Mouse (Mus musculus): ENCODE measurements around the gene Podn.

Gene Podn

GRCm38 (mm10) chr4:108045136-108046107 is 50.8 kb downstream of the Podn start:
- DNase-seq (ENCODE audit: extremely low spot score) = no peak

- DNase-seq (ENCODE audit: extremely low spot score) = no peak
Measured at GRCm38 (mm10) chr4:108037027-108037426, 59.2 kb downstream of the Podn start.

GRCm38 (mm10) chr4:108033041-108033764 is 63.0 kb downstream of the Podn start:
- DNase-seq (ENCODE audit: extremely low spot score) = no peak

DNA sequence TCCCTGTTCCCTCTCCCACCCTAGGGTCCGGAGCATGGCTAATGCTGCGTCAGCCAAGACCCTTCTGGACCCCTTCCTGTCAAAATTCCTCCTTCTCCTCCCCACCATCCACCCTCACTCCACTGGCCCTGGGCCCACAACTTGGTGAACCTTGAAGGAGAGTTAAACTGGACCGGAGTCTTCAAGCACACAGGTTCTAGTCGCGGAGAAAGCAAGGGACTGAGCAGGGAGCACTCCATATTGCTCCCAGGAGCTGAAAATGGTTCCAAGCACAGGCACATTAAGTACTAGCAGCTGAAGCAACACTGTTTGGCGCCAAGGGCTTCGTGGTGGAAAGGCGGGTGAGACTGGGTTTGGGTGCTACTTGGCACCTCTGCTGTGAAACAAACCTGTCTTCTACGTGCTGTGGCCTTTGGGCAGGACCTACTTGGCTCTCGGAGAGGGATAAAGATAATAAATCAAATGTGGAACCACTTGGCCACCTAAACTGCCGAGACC is 63.8 kb downstream of the Podn start:
- DNase-seq (ENCODE audit: extremely low spot score) = peak; percentile 24

- DNase-seq (ENCODE audit: extremely low spot score) = peak; percentile 31
Measured at GRCm38 (mm10) chr4:108031502-108032351, 64.5 kb downstream of the Podn start.

- DNase-seq (ENCODE audit: extremely low spot score) = peak; percentile 19
Measured at GRCm38 (mm10) chr4:108030888-108031501, 65.2 kb downstream of the Podn start.

GRCm38 (mm10) chr4:108026193-108026592 is 70.1 kb downstream of the Podn start:
- DNase-seq (ENCODE audit: extremely low spot score) = no peak

- DNase-seq (ENCODE audit: extremely low spot score) = peak; percentile 47
Measured at GRCm38 (mm10) chr4:108025269-108025668, 71.0 kb downstream of the Podn start.

GRCm38 (mm10) chr4:108024641-108025040 is 71.6 kb downstream of the Podn start:
- no peak for DNase-seq (ENCODE audit: extremely low spot score)

DNA sequence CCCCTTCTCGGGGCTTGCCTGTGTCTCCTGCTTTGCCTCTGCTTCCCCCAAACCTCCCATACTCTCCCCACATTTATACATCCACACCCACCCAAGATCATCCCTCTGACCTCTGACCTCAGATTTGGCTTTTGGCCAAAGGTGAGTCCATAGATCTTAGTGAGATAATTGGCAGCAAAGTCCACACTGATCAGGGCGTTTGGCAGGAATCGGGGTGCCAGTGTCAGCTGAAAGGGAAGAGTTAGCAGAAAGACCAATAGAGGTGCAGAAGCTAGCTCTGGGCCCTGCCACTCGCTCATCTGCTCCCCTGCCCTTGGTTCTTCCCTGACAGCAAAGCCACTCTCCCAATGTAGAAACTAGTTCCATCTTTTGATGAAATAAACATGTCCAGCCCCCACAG is 73.1 kb downstream of the Podn start:
- DNase-seq (ENCODE audit: extremely low spot score) = no peak

GRCm38 (mm10) chr4:108020178-108020577 is 76.1 kb downstream of the Podn start:
- DNase-seq (ENCODE audit: extremely low spot score) = no peak

- no peak for DNase-seq (ENCODE audit: extremely low spot score)
Measured at GRCm38 (mm10) chr4:108018961-108019921, 77.0 kb downstream of the Podn start.

GRCm38 (mm10) chr4:108018241-108018923 is 77.9 kb downstream of the Podn start:
- no peak for DNase-seq (ENCODE audit: extremely low spot score)

DNA sequence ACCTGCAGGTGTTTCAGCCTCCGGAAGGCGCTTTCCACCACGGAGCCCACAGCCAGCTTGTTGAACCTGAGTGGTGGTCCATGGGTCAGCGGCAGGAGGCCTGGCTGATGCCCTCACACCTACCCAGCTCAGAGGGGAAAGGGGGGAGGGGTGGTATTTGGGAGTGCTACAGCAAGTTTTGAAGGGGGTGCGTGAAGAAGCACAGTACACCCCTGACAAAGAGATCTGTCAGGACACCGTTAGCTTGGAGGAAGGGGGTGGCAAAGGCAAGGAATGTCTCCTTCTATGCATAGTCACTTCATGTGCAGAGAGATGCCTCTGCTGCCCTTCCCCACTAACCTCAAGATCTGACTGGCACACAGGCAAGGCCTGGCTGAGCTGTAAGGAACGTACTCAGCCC is 78.4 kb downstream of the Podn start:
- no peak for DNase-seq (ENCODE audit: extremely low spot score)

- no peak for DNase-seq (ENCODE audit: extremely low spot score)
Measured at GRCm38 (mm10) chr4:108016321-108016720, 79.9 kb downstream of the Podn start.

- no peak for DNase-seq (ENCODE audit: extremely low spot score)
Measured at GRCm38 (mm10) chr4:108015067-108015765, 81.0 kb downstream of the Podn start.

GRCm38 (mm10) chr4:108014466-108014865 is 81.8 kb downstream of the Podn start:
- DNase-seq (ENCODE audit: extremely low spot score) = no peak

GRCm38 (mm10) chr4:108008541-108008940 is 87.7 kb downstream of the Podn start:
- DNase-seq (ENCODE audit: extremely low spot score) = no peak

All from embryo, embryonic 9.5 days (tissue).